Mouse (Mus musculus) olfactory bulb, adult 2 months (tissue): ENCODE data around the gene Fgfr2.

ENCODE experiments used
- CTCF ChIP-seq: fragments of 200-500 bp; IDR thresholded peaks from 2 replicates; pipeline ENCODE4 v1.5.1; 2012; ENCODE audit warnings: low read depth, mild to moderate bottlenecking, low read length, moderate library complexity; ENCODE audit not compliant: insufficient read depth
- POLR2A ChIP-seq: fragments of 200-500 bp; IDR thresholded peaks from 2 replicates; pipeline ENCODE4 v1.6.1; 2012; ENCODE audit warnings: mild to moderate bottlenecking, low read depth, low read length, moderate library complexity; ENCODE audit not compliant: insufficient read depth

DNA sequence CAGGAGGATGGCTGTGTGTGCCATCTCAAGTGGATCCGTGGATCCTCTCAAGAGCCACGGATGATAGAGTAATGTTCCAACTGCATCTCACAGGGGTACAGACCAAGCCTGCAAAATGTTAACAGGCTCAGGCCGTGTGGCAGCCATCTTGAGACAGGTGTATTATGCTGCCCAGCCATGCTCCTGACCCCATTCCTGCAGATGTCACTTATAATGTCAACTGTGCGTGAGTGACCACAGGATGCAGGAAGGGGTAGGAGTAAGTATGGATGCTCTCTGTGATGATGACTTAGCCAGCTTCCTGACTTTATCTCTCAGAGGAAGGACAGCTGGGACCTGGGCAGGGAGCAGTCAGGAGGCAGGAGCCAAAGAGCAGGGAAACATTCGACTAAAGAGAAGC, 2459.1 kb downstream of the Fgfr2 start:
- TF ChIP-seq CTCF (no peak), POLR2A (no peak)
